Mouse (Mus musculus) forebrain, embryonic 14.5 days (tissue): ENCODE results near the gene Plin4. TPM values are rescaled to one million over a fixed set of nuclear protein-coding genes. Genes with fewer than 3 reads are reported as not detected.
"Not testable (repeated sequence)": the region's sequence is repeated elsewhere in the genome, so short reads cannot be mapped to it uniquely, and the experiment has no call there.

Experiments used
- ATAC-seq: fragments of 200-750 bp; cut with Nextera tagmentation; 2 replicates; pipeline ENCODE4 v1.8.0; 2017; ENCODE audit warnings: mild to moderate bottlenecking, moderate library complexity
- DNase-seq: peaks from one replicate; pipeline ENCODE4 v3.0.0-alpha.2; 2015; ENCODE audit warnings: low spot score
- H3K27ac ChIP-seq: fragments of 300-500 bp; sonication (generic); 2 replicates; pipeline ENCODE4 v1.5.1; 2014; ENCODE audit warnings: low read depth, mild to moderate bottlenecking, control low read depth, low read length, moderate library complexity
- H3K27me3 ChIP-seq: fragments of 300-500 bp; sonication (generic); replicated peaks from 2 replicates; pipeline ENCODE4 v1.6.1; 2014; ENCODE audit warnings: low read length, control low read depth, mixed read lengths; ENCODE audit not compliant: control insufficient read depth, insufficient read depth
- H3K36me3 ChIP-seq: fragments of 300-500 bp; sonication (generic); 2 replicates; pipeline ENCODE4 v1.6.1; 2014; ENCODE audit warnings: low read length, control low read depth; ENCODE audit not compliant: control insufficient read depth, insufficient read depth
- H3K4me1 ChIP-seq: fragments of 300-500 bp; sonication (generic); 2 replicates; pipeline ENCODE4 v1.6.1; 2014; ENCODE audit warnings: antibody characterized with exemption, low read length, control low read depth; ENCODE audit not compliant: control insufficient read depth, insufficient read depth
- H3K4me2 ChIP-seq: fragments of 300-500 bp; sonication (generic); 2 replicates; pipeline ENCODE4 v1.6.1; 2014; ENCODE audit warnings: mild to moderate bottlenecking, control low read depth, low read length
- H3K4me3 ChIP-seq: fragments of 300-500 bp; sonication (generic); 2 replicates; pipeline ENCODE4 v1.5.1; 2014; ENCODE audit warnings: low read depth, low read length, control low read depth
- H3K9ac ChIP-seq: fragments of 300-500 bp; sonication (generic); 2 replicates; pipeline ENCODE4 v1.6.1; 2014; ENCODE audit warnings: mild to moderate bottlenecking, low read length, control low read depth, moderate library complexity
- H3K9me3 ChIP-seq: fragments of 300-500 bp; sonication (generic); replicated peaks from 2 replicates; pipeline ENCODE4 v1.6.1; 2016; ENCODE audit warnings: low read length, control low read depth, mixed read lengths; ENCODE audit not compliant: control insufficient read depth
- WGBS: fragments of 180-500 bp; shearing (Covaris S2); extraction: QIAGEN DNeasy Blood & Tissue Kit; methylation state at CpG from one replicate; pipeline ENCODE4 v1.1.7; 2014; 5-methylcytosine and 5-hydroxymethylcytosine counted together
- polyA plus RNA-seq: library from polyadenylated mRNA; unstranded; fragments of >200 nt; fragmentation: Nextera tagmentation; extraction: Ambion mirVana; gene quantifications from 2 replicates; pipeline ENCODE4 v1.2.1, GENCODE M21; 2014

The Plin4 gene
- polyA plus RNA-seq, 1 experiment from 2014 or later: 0.04 TPM

GRCm38 (mm10) chr17:56111021-56111420 is 1.4 kb upstream of the Plin4 start:
- no peak overlapping the region for H3K9ac ChIP-seq
- no peaks in the 10 kb centered on the region for H3K27me3 ChIP-seq
- H3K4me2 ChIP-seq: no peak overlapping the region
- no peaks in the 10 kb centered on the region for H3K9me3 ChIP-seq
- no peaks in the 10 kb centered on the region for H3K36me3 ChIP-seq
- 69% methylated on average over 1 of the region's 1 CpGs for WGBS
- no peaks in the 10 kb centered on the region for H3K4me1 ChIP-seq
- no peak for ATAC-seq
- H3K4me3 ChIP-seq: no peak overlapping the region
- DNase-seq: no peak
- H3K27ac ChIP-seq: no peak overlapping the region

- H3K9me3 ChIP-seq: no peaks in the 10 kb centered on the region
- H3K4me2 ChIP-seq: no peak overlapping the region
- no peak overlapping the region for H3K9ac ChIP-seq
- WGBS: 69% methylated on average over 4 of the region's 4 CpGs
- no peaks in the 10 kb centered on the region for H3K27me3 ChIP-seq
- no peaks in the 10 kb centered on the region for H3K4me1 ChIP-seq
- no peak overlapping the region for H3K27ac ChIP-seq
- no peaks in the 10 kb centered on the region for H3K36me3 ChIP-seq
- no peak for ATAC-seq
- H3K4me3 ChIP-seq: no peak overlapping the region
- no peak for DNase-seq
Measured at GRCm38 (mm10) chr17:56110571-56110970, 968 bp upstream of the Plin4 start.

GRCm38 (mm10) chr17:56108334-56109044 is 1.1 kb downstream of the Plin4 start:
- Histone ChIP-seq H3K27me3 (no peaks in the 10 kb centered on the region), H3K4me2 (no peak overlapping the region), H3K4me1 (no peaks in the 10 kb centered on the region), H3K9me3 (no peaks in the 10 kb centered on the region), H3K27ac (no peak overlapping the region), H3K4me3 (no peak overlapping the region), H3K36me3 (peaks cover 6% of the 10 kb centered on the region; the same call in 1 of the 2 replicates), H3K9ac (no peak overlapping the region)
- DNase-seq (no peak), ATAC-seq (no peak)
- WGBS: 82% methylated on average over 6 of the region's 6 CpGs

GRCm38 (mm10) chr17:56107736-56108135 is 1.9 kb downstream of the Plin4 start:
- peaks cover 13% of the 10 kb centered on the region for H3K36me3 ChIP-seq
- no peaks in the 10 kb centered on the region for H3K9me3 ChIP-seq
- DNase-seq (no peak), ATAC-seq (no peak)
- H3K27me3 ChIP-seq: no peaks in the 10 kb centered on the region
- WGBS: 71% methylated on average over 2 of the region's 2 CpGs
- no peaks in the 10 kb centered on the region for H3K4me1 ChIP-seq
- no peak overlapping the region for H3K27ac ChIP-seq
- no peak overlapping the region for H3K4me3 ChIP-seq
- H3K4me2 ChIP-seq: no peak overlapping the region
- no peak overlapping the region for H3K9ac ChIP-seq

- DNase-seq: no peak
- Histone ChIP-seq H3K27me3 (no peaks in the 10 kb centered on the region), H3K4me1 (no peaks in the 10 kb centered on the region), H3K4me2 (no peak overlapping the region), H3K9me3 (no peaks in the 10 kb centered on the region), H3K4me3 (no peak overlapping the region), H3K9ac (no peak overlapping the region), H3K27ac (no peak overlapping the region), H3K36me3 (peaks cover 21% of the 10 kb centered on the region)
- WGBS: 71% methylated on average over 4 of the region's 4 CpGs
- ATAC-seq: no peak
Measured at GRCm38 (mm10) chr17:56106981-56107380, 2.6 kb downstream of the Plin4 start.

GRCm38 (mm10) chr17:56106436-56106835 is 3.2 kb downstream of the Plin4 start:
- not testable (repeated sequence) for ATAC-seq, H3K27ac ChIP-seq, H3K9ac ChIP-seq, DNase-seq, H3K27me3 ChIP-seq, H3K9me3 ChIP-seq, H3K4me1 ChIP-seq, H3K4me3 ChIP-seq, H3K4me2 ChIP-seq
- H3K36me3 ChIP-seq: peaks cover 26% of the 10 kb centered on the region
- WGBS: 95% methylated on average over 4 of the region's 4 CpGs

GRCm38 (mm10) chr17:56104821-56105220 is 4.8 kb downstream of the Plin4 start:
- not testable (repeated sequence) for DNase-seq, H3K27me3 ChIP-seq, H3K9ac ChIP-seq, H3K4me3 ChIP-seq, H3K27ac ChIP-seq, H3K4me1 ChIP-seq, H3K9me3 ChIP-seq, H3K4me2 ChIP-seq, ATAC-seq
- peaks cover 43% of the 10 kb centered on the region for H3K36me3 ChIP-seq
- 86% methylated on average over 2 of the region's 5 CpGs for WGBS

GRCm38 (mm10) chr17:56103465-56104285 is 5.9 kb downstream of the Plin4 start:
- WGBS: 93% methylated on average over 8 of the region's 8 CpGs
- Histone ChIP-seq H3K27me3 (no peaks in the 10 kb centered on the region), H3K4me1 (no peaks in the 10 kb centered on the region), H3K4me3 (no peak overlapping the region), H3K9me3 (no peaks in the 10 kb centered on the region), H3K36me3 (peaks cover 54% of the 10 kb centered on the region), H3K27ac (no peak overlapping the region), H3K4me2 (no peak overlapping the region), H3K9ac (no peak overlapping the region)
- DNase-seq: no peak
- no peak for ATAC-seq

GRCm38 (mm10) chr17:56102927-56103326 is 6.7 kb downstream of the Plin4 start:
- H3K36me3 ChIP-seq: peaks cover 62% of the 10 kb centered on the region
- no peaks in the 10 kb centered on the region for H3K27me3 ChIP-seq
- H3K27ac ChIP-seq: no peak overlapping the region
- DNase-seq: no peak
- H3K4me3 ChIP-seq: no peak overlapping the region
- no peak overlapping the region for H3K9ac ChIP-seq
- no peak overlapping the region for H3K4me2 ChIP-seq
- no peak for ATAC-seq
- WGBS: 89% methylated on average over 9 of the region's 9 CpGs
- no peaks in the 10 kb centered on the region for H3K4me1 ChIP-seq
- H3K9me3 ChIP-seq: no peaks in the 10 kb centered on the region
